8 mouse cellular contexts compared by ENCODE assay signal in the genomic region with DNA sequence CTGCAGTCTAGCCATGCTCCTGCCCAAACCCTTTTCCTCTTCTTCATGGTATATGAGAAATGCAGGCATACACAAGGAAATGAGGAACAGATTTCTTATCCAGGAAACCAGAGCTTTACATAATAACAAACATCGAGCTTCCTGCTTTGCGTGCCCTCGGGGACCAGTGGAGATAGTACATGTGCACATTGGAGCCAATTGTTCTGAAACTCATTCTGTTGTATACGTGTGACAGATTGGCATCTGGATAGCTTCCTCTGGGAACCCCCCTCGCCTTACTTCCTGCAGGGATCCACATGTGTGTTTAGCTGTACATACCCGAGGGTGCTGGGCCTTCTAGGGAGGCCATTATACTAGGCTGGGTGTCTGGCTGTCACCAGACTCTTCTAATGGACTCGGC.
"Had no signal": no experiment of that assay in that cellular context is flagged by ENCODE, and none has a peak within 500 bp of the region (broad histone marks: within the 10 kb centered on the region; RNA-seq: fewer than 3 reads in every experiment).

No protein-coding gene starts in this region.

- H3K9ac ChIP-seq: liver, embryonic 14.5 days; midbrain, embryonic 13.5 days had no signal

- H3K9me3 ChIP-seq: midbrain, embryonic 13.5 days had no signal

- H3K27me3 ChIP-seq: midbrain, embryonic 13.5 days had no signal

- H3K27ac ChIP-seq: layer of hippocampus, adult 2 months; liver, embryonic 14.5 days; midbrain, embryonic 13.5 days had no signal

- H3K4me3 ChIP-seq: layer of hippocampus, adult 2 months; midbrain, embryonic 13.5 days had no signal

- H3K4me2 ChIP-seq: midbrain, embryonic 13.5 days had no signal

- DNase-seq: kidney, adult 8-10 months; kidney, postnatal 4 days; right cerebral cortex, postnatal 14 days; thymus, postnatal 4 days had no signal

- H3K36me3 ChIP-seq: midbrain, embryonic 13.5 days had no signal

- ATAC-seq: intestine, postnatal 0 days; midbrain, embryonic 13.5 days had no signal

- H3K4me1 ChIP-seq: midbrain, embryonic 13.5 days had no signal
